Mouse (Mus musculus) liver, adult 2 months (tissue): ENCODE results near the gene Syngr2.

ENCODE experiments used
- CTCF ChIP-seq: fragments of 200-500 bp; IDR thresholded peaks from 2 replicates; pipeline ENCODE4 v1.5.1; 2011; ENCODE audit warnings: low read depth, low read length, control low read depth
- POLR2A ChIP-seq: fragments of 200-500 bp; IDR thresholded peaks from 2 replicates; pipeline ENCODE4 v1.6.1; 2011; ENCODE audit warnings: low read length, control low read depth; ENCODE audit not compliant: insufficient read depth; ENCODE audit errors: extremely low read depth

DNA sequence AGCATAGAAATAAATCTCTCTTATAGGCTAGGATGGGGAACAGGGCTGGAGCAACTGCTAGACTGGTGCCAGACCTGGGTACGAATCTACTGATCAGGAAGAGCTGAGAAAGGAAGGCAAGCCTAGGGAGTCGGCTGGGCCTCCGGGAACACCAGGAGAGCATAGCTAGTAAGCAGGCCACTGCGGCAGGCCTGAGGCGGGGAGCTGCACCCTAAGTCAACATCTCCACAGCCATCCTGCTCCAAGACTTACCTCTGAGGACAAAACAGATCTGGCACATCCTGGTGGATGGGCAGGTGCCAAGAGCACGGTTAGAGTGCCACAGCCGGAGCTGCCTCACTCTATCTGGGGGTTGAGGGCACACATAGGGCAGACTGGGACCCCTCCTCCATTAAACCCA lies 10.7 kb downstream of the Syngr2 start:
- TF ChIP-seq CTCF (no peak), POLR2A (no peak)
